Mouse (Mus musculus) telencephalon, adult 2 months (tissue): ENCODE measurements around the gene Trp53i13.

Source experiments
- DNase-seq: peaks from one replicate; pipeline ENCODE4 v3.0.0-alpha.2; 2011; ENCODE audit warnings: low read depth, low spot score

Trp53i13 gene

DNA sequence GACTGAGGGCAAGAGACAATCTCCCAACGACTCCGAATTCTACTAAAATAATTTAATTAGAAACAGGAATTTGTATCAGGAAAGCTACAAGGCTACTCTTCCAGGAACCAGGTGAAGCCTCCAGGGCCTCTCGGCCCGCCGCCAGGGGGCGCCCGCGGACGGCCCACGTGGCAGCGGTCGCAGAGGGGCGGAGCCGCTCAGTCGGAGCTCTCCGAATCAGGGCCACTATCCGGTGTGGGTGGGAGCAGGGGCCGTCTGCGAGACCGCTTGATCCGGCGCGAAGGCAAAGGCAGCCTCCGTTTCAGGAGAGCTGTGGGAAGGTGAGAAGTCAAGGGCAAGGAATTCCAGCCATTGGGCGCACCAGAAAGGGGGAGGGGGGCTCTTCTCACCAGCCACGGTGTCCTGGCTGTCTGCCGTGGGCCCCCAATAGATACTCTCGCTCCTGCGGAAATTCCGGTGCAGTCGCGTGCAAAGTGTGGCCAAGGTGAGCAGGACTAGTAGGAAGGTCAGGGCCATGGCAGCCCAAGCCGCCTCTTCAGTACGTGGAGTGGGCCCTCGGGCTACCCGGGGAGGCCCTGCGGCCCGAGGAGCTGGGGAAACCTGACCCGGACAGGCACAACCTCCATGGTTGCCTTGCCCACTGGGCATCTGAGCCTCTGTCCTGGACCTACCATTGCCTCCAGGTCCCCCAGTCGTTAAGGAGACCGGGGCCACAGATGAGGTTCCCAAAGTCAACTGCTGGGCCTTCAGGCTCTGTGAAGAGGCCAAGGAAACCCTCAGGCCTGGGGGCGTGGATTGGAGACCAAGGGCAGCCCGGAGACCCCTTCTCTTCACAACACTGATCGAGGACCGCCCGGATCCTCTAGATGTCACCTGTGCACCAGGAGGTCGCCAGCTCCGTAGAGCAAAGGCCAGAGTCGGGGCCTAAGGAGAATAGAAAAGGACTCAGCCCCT, 7.4 kb downstream of the Trp53i13 start:
- no peak for DNase-seq

DNA sequence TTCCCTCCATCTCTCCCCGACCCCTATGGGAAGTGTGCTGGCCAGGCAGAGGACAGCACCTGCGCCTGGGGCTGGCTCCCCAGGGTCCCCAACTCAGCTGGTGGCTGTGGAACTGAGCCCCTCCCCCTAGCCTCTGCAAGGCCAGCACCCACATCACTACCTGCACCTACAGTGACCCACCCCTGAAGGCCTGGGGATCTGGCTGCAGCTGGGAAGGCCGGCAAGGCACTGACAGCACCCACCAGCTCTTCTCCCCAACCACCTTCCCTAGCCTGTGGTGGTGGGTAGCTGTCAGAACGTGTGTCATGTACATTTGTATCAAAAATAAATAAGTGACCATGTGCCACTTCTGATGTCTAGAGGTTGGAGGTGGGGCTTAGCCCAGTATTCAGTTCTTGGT, 8.4 kb downstream of the Trp53i13 start:
- no peak for DNase-seq

DNA sequence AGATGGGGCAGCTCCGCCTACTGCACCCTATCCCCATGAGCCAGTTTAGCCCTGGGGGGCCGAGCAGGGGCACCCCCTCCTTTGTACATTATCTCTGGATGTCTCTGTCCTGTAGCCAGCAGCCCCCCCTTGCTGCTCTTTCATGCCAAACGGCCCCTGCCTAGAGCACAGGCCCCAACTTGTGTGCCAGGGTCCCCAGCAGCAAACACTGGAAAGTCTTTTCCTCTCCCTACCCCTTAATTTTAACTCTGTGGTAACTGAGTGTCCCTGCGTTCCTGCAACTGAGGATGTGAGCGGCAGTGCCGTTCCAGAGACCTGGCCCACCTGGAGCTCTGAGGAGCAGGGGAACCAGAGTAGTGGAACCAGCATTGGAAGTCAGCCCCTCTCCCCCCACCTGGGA, 8.8 kb downstream of the Trp53i13 start:
- DNase-seq: no peak

DNA sequence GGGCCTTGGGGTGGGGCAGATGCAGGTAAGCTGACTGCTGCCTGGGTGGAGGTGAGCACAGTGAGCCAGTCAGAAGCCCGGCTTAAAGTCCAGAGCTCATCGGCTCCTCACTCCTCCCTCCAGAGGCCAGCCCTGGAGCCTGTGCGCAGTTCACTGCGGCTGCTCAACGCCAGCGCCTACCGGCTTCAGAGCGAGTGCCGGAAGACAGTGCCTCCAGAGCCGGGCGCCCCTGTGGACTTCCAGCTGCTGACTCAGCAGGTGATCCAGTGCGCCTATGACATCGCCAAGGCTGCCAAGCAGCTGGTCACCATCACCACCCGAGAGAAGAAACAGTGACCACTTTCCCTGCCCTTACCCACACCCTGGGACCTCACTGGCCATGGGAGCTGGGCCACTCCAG, 9.5 kb downstream of the Trp53i13 start:
- DNase-seq: no peak

DNA sequence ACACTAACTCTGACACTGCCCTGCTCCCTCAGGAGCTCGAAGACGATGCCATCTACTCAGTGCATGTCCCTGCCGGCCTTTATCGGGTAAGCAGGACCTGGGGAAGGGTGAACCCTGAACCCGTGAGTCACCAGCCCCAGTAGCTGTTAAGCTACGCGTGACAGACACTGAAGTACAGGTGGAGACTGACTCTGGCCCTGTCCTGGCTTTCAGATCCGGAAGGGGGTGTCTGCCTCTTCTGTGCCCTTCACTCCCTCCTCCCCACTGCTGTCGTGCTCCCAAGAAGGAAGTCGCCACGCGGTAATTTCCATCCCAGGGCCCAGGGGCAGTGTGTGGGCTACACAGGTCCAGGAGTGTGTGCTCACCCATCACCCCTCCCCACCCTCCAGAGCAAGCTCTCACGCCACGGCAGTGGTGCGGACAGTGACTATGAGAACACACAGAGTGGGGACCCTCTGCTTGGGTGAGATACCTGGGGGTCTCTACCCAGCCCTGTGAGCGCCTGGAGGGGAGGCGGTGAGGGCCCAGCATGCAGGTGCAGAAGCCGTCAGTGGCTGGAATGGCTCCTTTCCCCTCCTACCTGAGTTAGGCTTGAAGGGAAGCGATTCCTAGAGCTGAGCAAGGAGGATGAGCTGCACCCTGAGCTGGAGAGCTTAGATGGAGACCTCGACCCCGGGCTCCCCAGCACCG, 10.3 kb downstream of the Trp53i13 start:
- no peak for DNase-seq

DNA sequence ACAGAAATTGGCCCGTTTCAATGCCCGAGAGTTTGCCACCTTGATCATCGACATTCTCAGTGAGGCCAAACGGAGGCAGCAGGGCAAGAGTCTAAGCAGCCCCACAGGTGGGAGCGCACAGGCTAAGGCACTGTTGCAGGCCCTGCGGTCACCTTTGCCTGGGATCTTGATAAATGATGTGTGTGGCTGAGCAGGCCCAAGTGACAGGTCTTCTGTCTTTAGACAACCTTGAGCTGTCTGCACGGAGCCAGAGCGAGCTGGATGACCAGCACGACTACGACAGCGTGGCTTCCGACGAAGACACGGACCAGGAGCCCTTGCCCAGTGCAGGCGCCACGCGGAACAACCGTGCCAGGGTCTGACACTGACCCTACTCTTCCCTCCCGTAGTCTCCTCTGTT, 11.4 kb downstream of the Trp53i13 start:
- DNase-seq: no peak

DNA sequence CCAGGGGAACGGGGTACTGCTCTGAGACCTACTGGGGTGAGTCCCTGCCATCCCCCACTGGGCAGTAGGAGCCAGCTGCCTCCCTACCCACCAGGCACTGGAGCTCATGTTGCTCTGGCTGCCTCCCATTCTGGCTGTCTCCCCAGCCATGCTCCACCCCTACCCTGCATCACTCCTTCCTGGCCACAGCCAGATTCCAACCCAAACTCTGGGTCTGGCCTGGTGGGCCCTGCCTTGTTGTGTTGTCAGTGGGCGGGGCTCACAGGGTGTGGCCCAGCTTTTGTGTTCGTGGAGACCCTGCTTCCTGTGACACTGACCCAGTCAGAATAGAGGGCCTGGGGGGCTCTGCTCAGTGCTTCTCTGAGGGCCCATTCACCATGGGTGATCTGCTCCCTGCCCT, 12.3 kb downstream of the Trp53i13 start:
- no peak for DNase-seq

DNA sequence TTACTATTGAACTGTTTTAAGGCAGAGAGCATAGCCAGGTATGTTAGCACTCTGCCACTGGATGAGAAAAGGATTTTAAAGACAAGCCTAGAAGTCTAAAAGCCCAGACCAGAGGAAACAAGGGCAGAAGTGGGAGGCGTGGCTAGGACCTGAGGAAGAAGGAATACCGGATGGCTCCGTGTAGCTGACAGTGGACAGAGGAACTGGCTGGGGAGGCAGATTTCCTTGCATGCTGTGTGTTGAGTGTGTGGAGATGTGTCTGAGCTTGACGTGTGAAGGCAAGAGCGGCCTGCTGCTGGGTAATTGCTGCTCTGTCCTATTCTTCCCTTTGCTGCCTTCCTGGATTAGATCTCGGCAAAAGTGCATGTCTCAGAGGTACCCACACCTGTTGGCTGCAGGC, 13.3 kb downstream of the Trp53i13 start:
- DNase-seq: no peak

DNA sequence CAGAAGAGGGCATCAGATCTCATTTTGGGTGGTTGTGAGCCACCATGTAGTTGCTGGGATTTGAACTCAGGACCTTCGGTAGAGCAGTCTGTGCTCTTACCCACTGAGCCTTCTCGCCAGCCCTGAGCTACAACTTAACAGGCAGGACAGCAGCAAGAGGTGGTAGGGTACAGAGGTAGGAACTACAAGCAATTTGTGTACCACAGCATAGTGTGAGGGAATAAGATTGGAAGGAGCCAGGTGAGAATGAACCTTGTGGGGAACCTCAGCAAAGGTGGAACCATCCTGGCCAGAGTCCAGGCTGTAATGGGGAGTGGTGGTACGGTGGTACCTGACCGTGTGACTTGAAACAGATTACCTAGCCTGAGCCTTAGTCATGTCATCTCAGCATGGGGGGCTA, 13.8 kb downstream of the Trp53i13 start:
- DNase-seq: no peak

DNA sequence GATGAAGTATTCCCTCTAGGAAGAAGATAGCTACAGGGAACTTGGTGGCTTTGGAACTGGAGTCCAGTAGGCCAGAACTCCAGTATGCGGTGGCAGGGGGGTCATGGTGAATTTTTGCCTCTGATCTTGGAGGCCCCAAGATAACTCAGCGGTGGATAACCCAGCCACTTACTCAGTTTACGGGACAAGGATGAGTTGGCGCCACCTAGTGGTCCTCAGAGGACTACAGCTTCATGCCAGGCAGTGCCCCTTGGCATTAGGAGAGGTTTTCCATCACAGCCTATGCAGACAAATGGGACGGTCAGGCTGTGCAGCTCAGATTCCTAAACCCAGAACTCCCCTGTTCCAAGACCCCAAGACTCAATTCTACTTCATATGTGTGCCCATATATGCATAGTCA, 14.4 kb downstream of the Trp53i13 start:
- DNase-seq: no peak

DNA sequence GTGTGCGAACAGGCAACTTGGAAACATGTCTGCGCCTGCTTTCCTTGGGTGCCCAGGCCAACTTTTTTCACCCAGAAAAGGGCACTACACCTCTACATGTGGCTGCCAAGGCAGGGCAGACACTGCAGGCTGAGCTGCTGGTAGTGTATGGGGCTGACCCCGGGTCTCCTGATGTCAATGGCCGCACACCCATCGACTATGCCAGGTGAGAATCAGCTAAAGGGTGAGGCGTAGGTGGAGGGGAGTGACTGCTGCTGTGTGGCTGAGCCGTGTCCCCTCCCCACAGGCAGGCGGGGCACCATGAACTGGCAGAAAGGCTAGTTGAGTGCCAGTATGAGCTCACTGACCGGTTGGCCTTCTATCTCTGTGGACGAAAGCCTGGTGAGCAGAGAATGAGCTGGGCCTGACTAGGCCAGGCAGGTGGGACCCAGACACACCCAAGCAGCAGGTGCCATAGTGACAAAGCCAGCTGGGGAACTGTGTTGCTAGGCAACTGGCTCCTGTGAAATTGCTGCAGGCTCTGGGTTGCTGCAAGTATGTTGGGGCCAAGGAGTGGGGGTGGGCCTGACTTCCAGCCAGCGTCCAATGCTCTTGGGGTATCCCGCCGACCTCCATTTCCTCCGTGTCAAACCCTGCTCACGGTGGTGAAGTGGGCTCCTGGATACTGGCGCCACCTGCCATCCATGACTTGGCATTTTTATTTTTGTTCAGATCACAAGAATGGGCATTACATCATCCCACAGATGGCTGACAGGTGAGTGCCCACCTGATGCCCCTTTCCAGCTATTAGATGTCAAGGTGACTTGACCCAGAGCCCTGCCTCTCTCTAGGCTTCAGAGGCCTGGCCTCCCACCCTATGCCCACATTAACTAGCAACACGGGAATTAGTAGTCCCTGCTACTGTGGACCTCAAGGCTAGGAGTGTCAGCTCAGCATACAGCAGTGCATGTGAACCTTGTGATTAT, 15.1 kb downstream of the Trp53i13 start:
- no peak for DNase-seq

DNA sequence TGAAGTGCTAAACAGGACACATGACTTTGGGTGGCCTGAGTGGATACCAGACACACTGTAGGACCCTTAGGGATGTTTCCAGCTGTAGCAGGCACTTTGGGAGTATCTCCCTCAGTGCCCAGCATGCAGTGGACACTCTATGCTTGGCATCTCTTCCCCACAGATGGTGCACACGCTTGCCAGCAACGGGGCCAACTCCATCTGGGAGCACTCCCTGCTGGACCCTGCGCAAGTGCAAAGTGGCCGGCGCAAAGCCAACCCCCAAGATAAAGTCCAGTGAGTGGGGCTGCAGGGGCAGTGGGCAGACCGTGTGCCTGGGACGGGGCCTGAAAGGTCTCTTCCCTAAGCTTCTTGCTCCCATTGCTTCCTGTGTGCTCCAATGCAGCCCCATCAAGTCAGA, 16.4 kb downstream of the Trp53i13 start:
- no peak for DNase-seq

DNA sequence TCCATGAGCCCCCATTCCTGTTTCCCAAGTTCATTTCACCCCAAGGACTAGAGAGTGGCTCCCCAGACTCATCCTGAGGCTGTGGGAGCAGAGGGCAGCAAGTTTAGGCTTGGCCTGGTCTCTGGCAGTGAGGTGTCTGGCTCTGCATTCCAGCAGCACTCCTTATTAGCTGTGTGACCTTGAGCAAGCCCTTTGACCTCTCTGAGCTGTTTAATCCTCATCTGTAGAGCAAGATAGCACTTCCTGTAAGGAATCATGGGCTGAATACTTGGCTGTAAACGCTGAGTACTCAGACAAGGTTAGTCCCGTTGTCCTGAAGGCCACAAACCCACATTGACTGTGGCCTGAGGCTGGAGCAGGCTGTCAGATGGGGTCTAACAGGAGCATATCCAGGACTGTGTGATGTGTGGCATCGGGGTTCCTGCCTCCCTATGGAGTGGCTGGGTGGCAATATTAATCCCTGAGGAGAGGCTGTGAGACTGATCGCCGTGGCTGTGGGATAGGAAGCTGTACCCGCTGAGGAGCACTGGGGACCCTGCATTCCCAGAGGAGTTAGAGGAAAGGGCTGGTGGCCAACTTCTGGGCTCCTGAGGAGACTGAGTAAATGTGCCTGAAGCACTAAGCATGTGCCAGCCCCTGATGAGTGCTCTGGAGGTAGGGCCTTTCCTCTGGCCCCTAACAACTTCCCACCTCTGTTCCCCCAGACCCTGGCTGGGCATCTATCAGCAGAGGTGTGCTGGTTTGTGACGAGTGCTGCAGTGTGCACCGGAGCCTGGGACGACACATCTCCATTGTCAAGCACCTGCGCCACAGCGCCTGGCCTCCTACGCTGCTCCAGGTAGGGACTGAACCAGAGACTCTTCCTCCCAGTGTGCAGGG, 17.3 kb downstream of the Trp53i13 start:
- no peak for DNase-seq

DNA sequence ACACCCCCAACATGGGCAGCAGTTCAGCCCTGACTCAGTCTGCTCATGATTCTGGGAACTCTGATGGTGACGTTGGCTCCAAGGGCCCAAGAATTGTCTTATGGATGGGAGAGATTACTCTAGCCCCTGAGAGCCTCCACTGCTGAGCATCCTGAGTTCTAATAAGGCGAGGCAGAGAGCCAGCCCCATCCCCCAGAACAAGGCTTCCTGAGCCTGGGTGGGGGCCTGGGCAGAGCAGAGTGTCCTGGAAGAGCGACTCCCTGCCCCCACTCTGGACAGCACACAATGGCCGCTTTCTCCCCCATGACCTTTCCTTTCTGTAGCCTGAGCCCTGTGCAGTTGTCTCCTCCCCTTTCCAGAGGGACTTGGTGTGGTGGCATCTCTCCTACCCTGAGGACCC, 17.9 kb downstream of the Trp53i13 start:
- DNase-seq: no peak

DNA sequence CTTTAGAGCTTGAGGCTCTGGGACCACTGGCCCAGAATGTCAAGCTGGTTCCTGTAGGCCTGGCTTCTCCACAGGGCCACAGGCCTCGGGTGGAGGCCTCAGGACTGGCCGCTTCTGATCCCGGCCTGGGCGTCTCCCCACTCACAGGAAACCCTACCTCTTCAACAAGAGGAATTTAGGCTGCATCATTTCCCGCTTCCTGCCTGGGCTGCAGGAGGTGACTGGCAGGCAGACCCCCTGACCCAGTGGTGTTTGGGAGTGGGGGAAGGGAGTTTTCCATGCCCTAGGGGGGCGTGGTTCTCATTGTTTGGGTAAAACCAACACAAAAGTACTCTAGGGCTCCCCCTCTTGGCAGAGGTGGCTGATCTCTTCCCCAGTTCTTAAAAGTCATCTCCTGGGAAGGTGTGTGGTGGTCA, 18.4 kb downstream of the Trp53i13 start:
- DNase-seq: no peak

DNA sequence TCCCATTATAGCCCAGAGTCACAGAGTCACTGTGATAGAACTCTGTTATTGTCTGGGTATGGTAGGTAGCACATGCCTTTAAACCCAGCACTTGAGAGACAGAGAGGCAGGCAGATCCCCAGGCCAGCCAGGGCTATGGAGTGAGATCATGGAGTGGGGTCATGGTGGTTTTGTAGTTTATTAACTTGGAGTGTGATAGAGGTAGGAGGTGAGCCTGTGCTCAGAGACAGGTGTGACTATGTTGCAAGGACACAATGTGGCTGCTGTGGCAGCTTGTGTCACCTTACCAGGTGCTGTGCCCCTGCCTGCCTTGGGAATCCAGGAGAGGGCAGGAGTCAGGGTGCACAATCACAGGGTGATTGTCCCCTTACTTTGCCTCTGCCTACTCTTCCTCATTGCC, 20.3 kb downstream of the Trp53i13 start:
- no peak for DNase-seq

DNA sequence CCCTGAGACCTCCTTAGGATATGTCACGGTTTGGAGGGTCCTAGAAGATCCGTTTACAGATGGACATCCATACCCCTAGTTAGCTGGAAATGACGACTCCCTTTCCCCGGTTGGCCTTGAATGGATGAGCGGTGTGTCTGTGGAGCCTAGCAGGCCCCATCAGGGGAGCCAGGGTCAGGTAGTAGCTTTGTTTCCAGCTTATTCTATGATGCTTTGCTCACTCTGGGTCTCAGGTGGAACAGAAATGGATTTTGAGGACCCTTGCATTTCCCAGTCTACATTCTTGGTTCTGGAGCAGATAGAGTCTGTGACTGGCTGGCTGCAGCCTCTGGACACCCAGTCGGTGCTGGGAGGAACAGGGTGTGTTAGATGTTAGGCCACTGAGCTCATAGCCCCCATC, 21.0 kb downstream of the Trp53i13 start:
- no peak for DNase-seq

DNA sequence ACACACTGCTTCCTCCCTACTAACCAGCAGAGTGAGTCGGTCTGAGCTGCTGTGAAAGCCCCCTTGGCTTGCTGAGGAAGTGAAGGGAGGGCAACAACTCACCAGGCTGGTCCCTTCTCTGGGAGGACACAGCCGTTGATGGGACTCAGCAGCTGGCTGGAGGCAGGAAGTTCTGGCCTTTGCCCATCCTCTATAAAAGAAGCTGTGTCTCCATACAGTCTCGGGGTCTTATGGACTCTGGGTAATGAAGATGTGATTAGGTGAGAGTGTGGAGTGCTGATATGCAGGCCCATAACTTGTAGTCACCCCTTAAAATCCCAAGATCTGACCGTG, 21.5 kb downstream of the Trp53i13 start:
- no peak for DNase-seq

DNA sequence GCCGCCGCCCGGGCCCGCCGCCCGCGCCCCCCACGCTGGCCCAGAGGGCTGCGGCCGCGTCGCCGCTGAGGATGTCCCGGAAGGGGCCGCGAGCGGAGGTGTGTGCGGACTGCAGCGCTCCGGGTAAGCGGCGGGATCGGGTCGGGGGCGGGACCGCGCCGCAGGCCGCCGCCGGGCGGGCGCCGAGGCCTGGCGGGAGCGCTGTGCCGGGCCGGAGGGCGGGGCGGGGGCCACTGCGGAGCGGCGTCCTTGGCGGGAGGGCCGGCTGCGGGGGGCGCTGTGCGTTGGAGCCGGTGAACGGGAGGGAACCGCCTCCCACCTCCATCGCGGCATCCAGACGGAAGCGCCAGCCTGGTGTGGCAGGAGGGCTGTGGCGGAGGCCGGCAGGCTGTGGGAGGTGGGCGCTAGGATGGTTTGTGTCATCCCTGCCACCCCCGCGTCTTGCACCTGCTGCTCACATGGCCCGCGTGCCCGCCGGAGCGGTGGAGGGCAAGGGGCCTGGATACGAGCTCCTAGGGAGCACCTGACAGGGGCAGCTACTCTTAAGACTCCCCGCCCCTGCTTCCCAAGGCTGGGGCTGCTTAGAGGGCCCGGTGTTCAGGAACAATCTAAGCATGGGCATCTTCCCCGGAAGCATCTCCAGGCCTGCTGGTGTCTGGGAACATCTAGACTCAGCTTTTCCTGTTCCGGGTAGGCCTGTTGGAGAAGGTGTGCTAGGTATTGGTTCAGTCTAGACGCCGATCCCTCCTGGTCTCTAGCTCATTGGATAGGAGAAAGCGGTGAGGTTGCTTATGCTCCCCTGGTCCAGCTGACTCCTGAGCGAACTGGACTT, 22.1 kb downstream of the Trp53i13 start, which contains the start of gene Git1:
TSS of gene Git1 (plus strand) at position 51 of the 832 bp plus-strand sequence.
- no peak for DNase-seq

DNA sequence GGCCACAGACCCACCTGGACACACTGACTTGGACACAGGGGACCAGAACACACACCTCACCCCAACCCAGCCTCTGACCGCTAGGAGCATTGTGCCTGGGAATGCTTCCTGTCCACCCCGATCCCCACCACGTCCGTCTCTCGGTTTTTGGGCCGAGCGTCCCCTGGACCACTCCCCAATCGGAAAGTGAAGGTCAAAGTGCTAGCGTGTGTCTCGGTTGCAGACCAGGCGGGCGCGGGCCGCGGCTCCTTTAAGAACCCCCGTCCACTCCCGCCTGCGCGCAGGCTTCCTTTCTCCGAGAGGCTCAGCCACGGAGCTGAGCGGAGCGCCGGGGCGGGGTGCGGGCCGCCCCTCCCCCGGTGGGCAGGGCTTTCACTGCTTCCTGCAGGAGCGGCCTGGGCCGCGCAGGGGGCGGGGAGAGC, 22.9 kb downstream of the Trp53i13 start:
- peak; percentile 89 for DNase-seq
